Mouse (Mus musculus) CH12.LX (cell line): Measurements from ENCODE around the gene Rhobtb1. TPM values are rescaled to one million over a fixed set of nuclear protein-coding genes. Genes with fewer than 3 reads are reported as not detected.

Source experiments
- DNase-seq: peaks from one replicate; pipeline ENCODE4 v3.0.0-alpha.2; 2013; ENCODE audit errors: extremely low read depth
- H3K27ac ChIP-seq: 2 replicates; pipeline ENCODE4 v1.5.1; 2012; ENCODE audit warnings: low read depth, mild to moderate bottlenecking, control low read depth, moderate library complexity; ENCODE audit not compliant: insufficient read depth
- H3K27me3 ChIP-seq: replicated peaks from 2 replicates; pipeline ENCODE3; 2012; ENCODE audit warnings: inconsistent platforms
- H3K36me3 ChIP-seq, 2 experiments: replicated peaks in 1 of 2; 2 replicates each; pipeline versions ENCODE3 to v1.6.1; 2012; ENCODE audit warnings: inconsistent platforms in 1 of 2, low read length in 1 of 2, mild to moderate bottlenecking in 1 of 2, mixed read lengths in 1 of 2, moderate library complexity in 1 of 2; ENCODE audit not compliant: control insufficient read depth in 1 of 2, insufficient read depth in 1 of 2
- H3K4me1 ChIP-seq, 2 experiments: 2 replicates each; pipeline ENCODE4 v1.6.1; 2012; ENCODE audit warnings: inconsistent platforms in 1 of 2, moderate library complexity in 1 of 2; ENCODE audit not compliant: insufficient read depth in 2 of 2, control insufficient read depth in 1 of 2
- H3K4me2 ChIP-seq: 2 replicates; pipeline ENCODE4 v1.6.1; 2012; ENCODE audit warnings: low read depth, mild to moderate bottlenecking, control low read depth; ENCODE audit not compliant: poor library complexity, insufficient read depth, severe bottlenecking
- H3K4me3 ChIP-seq, 3 experiments: fragments of 150-350 bp in 1 of 3; sonication (generic) in 1 of 3; replicated peaks in 1 of 3; 2 replicates each; pipeline versions ENCODE3 to v1.5.1; 2011 to 2012; ENCODE audit warnings: low read depth in 2 of 3, low read length in 2 of 3, mild to moderate bottlenecking in 2 of 3, moderate library complexity in 2 of 3, control low read depth in 1 of 3, improper control_type of control experiment in 1 of 3, inconsistent platforms in 1 of 3, mixed read lengths in 1 of 3; ENCODE audit not compliant: poor library complexity in 1 of 3
- H3K79me2 ChIP-seq: replicated peaks from 2 replicates; pipeline ENCODE4 v1.6.1; 2012; ENCODE audit warnings: mild to moderate bottlenecking, moderate library complexity; ENCODE audit not compliant: control insufficient read depth, poor library complexity, insufficient read depth, severe bottlenecking; ENCODE audit errors: extremely low read depth
- H3K9ac ChIP-seq: 2 replicates; pipeline ENCODE4 v1.6.1; 2012; ENCODE audit warnings: low read depth, mild to moderate bottlenecking, control low read depth, moderate library complexity; ENCODE audit not compliant: insufficient read depth
- H3K9me3 ChIP-seq: replicated peaks from 2 replicates; pipeline ENCODE3; 2012; ENCODE audit warnings: low read length, inconsistent platforms, mixed read lengths
- BHLHE40 ChIP-seq: IDR thresholded peaks from 2 replicates; pipeline ENCODE4 v1.6.1; 2011; ENCODE audit warnings: mild to moderate bottlenecking, low read depth, low read length, improper control_type of control experiment
- CTCF ChIP-seq, 2 experiments: IDR thresholded peaks in 1 of 2; conservative IDR thresholded peaks in 1 of 2; 2 replicates each; pipeline ENCODE4 v1.5.1; 2011 to 2012; ENCODE audit warnings: low read depth in 2 of 2, low read length in 2 of 2, improper control_type of control experiment in 1 of 2, inconsistent platforms in 1 of 2, mild to moderate bottlenecking in 1 of 2, moderate library complexity in 1 of 2
- EP300 ChIP-seq: IDR thresholded peaks from 2 replicates; pipeline ENCODE4 v1.6.1; 2011; ENCODE audit warnings: low read length, improper control_type of control experiment
- IRF4 ChIP-seq: IDR thresholded peaks from 2 replicates; pipeline ENCODE4 v1.6.1; 2014; ENCODE audit warnings: low read depth, mild to moderate bottlenecking, inconsistent platforms, low read length, improper control_type of control experiment
- JUN ChIP-seq: IDR thresholded peaks from 2 replicates; pipeline ENCODE4 v1.6.1; 2011; ENCODE audit warnings: low read depth, mild to moderate bottlenecking, low read length, improper control_type of control experiment, moderate library complexity; ENCODE audit not compliant: insufficient read depth
- JUND ChIP-seq: conservative IDR thresholded peaks from 2 replicates; pipeline ENCODE4 v1.6.1; 2011; ENCODE audit warnings: low read depth, low read length, improper control_type of control experiment
- KAT2A ChIP-seq: IDR thresholded peaks from 2 replicates; pipeline ENCODE4 v1.6.1; 2012; ENCODE audit warnings: low read length, improper control_type of control experiment, inconsistent platforms; ENCODE audit not compliant: insufficient replicate concordance
- MAX ChIP-seq: IDR thresholded peaks from 2 replicates; pipeline ENCODE4 v1.6.1; 2011; ENCODE audit warnings: low read length, improper control_type of control experiment
- MEF2A ChIP-seq: IDR thresholded peaks from 2 replicates; pipeline ENCODE4 v1.6.1; 2014; ENCODE audit warnings: low read depth, mild to moderate bottlenecking, inconsistent platforms, low read length, improper control_type of control experiment, borderline replicate concordance
- MYC ChIP-seq: IDR thresholded peaks from 2 replicates; pipeline ENCODE4 v1.6.1; 2011; ENCODE audit warnings: low read depth, mild to moderate bottlenecking, improper control_type of control experiment, low read length
- POLR2A ChIP-seq: IDR thresholded peaks from 2 replicates; pipeline ENCODE4 v1.6.1; 2011; ENCODE audit warnings: low read depth, mild to moderate bottlenecking, improper control_type of control experiment, low read length
- SIN3A ChIP-seq: IDR thresholded peaks from 2 replicates; pipeline ENCODE4 v1.6.1; 2012; ENCODE audit warnings: low read length, improper control_type of control experiment, inconsistent platforms
- SMC3 ChIP-seq: IDR thresholded peaks from 2 replicates; pipeline ENCODE4 v1.6.1; 2011; ENCODE audit warnings: low read depth, low read length, improper control_type of control experiment
- TBP ChIP-seq: conservative IDR thresholded peaks from 2 replicates; pipeline ENCODE4 v1.6.1; 2011; ENCODE audit warnings: low read depth, low read length, improper control_type of control experiment
- TCF12 ChIP-seq: IDR thresholded peaks from 2 replicates; pipeline ENCODE4 v1.6.1; 2014; ENCODE audit warnings: low read depth, mild to moderate bottlenecking, inconsistent platforms, low read length, improper control_type of control experiment
- USF2 ChIP-seq: conservative IDR thresholded peaks from 2 replicates; pipeline ENCODE4 v1.6.1; 2011; ENCODE audit warnings: low read depth, low read length, improper control_type of control experiment
- ZC3H11A ChIP-seq: IDR thresholded peaks from 2 replicates; pipeline ENCODE4 v1.6.1; 2012; ENCODE audit warnings: low read depth, mild to moderate bottlenecking, inconsistent platforms, low read length, improper control_type of control experiment
- ZKSCAN1 ChIP-seq: IDR thresholded peaks from 2 replicates; pipeline ENCODE4 v1.6.1; 2012; ENCODE audit warnings: low read depth, inconsistent platforms, low read length, improper control_type of control experiment, borderline replicate concordance
- ZMIZ1 ChIP-seq: IDR thresholded peaks from 2 replicates; pipeline ENCODE4 v1.6.1; 2012; ENCODE audit warnings: low read depth, mild to moderate bottlenecking, inconsistent platforms, low read length, improper control_type of control experiment
- dilution Hi-C: fragments of 300-500 bp; cut with MboI; formaldehyde crosslinking; loops from 2 replicates; pipeline ENCODE4 v1.14.3; 2020; ENCODE audit warnings: low sequenced_read_pairs; ENCODE audit not compliant: extremely low pct_unique_long_range_greater_than_20kb, extremely low pct_ligation_motif_present
- in situ Hi-C: fragments of 300-500 bp; cut with MboI; formaldehyde crosslinking; loops from 3 replicates; pipeline ENCODE4 v1.14.3; 2019; ENCODE audit warnings: low sequenced_read_pairs, low pct_ligation_motif_present, low pct_unique_long_range_greater_than_20kb, mixed read lengths
- polyA plus RNA-seq: library from polyadenylated mRNA; unstranded; fragments of >175 nt; gene quantifications from 2 replicates; pipeline ENCODE4 v1.2.1, GENCODE M21; 2012; ENCODE audit warnings: low read depth; ENCODE audit not compliant: insufficient read length
- total RNA-seq, 2 experiments: library from RNA; depleted of rRNA; stranded (reverse); fragments of 300-350 nt in 1 of 2; fragments of >200 nt in 1 of 2; gene quantifications; 2 replicates each; pipeline ENCODE4 v1.2.3; 2012 to 2014

Rhobtb1 gene
- total and polyA plus RNA-seq, 3 experiments = 3.1 to 12.2 (median 3.4) TPM

DNA sequence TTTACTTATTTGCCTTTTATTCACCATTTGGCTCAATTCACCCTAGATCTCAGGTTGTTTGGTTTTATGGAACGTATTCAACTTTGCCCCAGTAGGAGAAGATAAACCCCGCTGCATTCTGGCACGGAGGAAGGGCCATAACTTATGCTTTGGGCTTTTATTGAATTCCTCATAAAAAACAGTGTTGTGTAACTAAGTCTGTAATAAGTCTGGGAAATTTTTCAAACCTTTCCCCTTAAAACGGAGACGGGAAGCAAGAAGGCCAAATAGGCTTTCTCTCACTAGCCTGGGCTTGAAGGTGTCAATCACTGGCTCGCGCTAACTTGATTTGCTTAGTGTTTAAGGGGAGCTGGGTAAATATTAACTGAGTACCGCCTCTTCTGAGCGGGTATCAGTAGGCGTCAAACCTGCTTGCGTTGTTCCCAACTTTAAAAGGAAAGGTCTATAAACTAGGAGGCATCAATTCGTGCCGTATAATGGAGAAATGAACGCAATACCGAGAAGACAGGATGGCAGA lies 170.3 kb downstream of the Rhobtb1 start:
- H3K9ac ChIP-seq = no peak overlapping the region
- H3K9me3 ChIP-seq = peaks cover 10% of the 10 kb centered on the region
- dilution Hi-C loops = no loop called here
- H3K27me3 ChIP-seq = no peaks in the 10 kb centered on the region
- no peak overlapping the region for H3K27ac ChIP-seq
- H3K36me3 ChIP-seq = no peaks in the 10 kb centered on the region
- no peak for DNase-seq
- no peak overlapping the region for H3K4me3 ChIP-seq
- TF ChIP-seq MAX (no peak), POLR2A (no peak), JUN (no peak), EP300 (no peak), ZKSCAN1 (no peak)
- H3K4me2 ChIP-seq = 0 out of 2 replicates have a peak overlapping the region, but pooled peaks have one; percentile 14
- peaks cover 0 to 11% of the 10 kb centered on the region in 2 experiments; a peak in 2 of 4 replicates for H3K4me1 ChIP-seq
- H3K79me2 ChIP-seq = no peaks in the 10 kb centered on the region
- in situ Hi-C loops = loop anchor here (25.0 kb wide), 3 partner anchors 309 to 534 kb away; no protein-coding TSS in a partner anchor

- Histone ChIP-seq H3K4me1 (peaks cover 0 to 5% of the 10 kb centered on the region in 2 experiments; a peak in 2 of 4 replicates), H3K9ac (no peak overlapping the region), H3K27me3 (no peaks in the 10 kb centered on the region), H3K27ac (no peak overlapping the region), H3K36me3 (peaks cover 0 to 5% of the 10 kb centered on the region in 2 experiments), H3K4me3 (no peak overlapping the region), H3K79me2 (no peaks in the 10 kb centered on the region)
- no peak for DNase-seq
- dilution Hi-C loops = no loop called here
- TF ChIP-seq SMC3 = no peak
- TF ChIP-seq ZC3H11A = no peak
- TF ChIP-seq SIN3A = no peak
- TF ChIP-seq, all 38 proteins: peak for 0
- Histone ChIP-seq H3K4me2 (no peak overlapping the region), H3K9me3 (peaks cover 8% of the 10 kb centered on the region)
- in situ Hi-C loops = loop anchor here (25.0 kb wide), 3 partner anchors 312 to 537 kb away; no protein-coding TSS in a partner anchor
These were observed 172.8 kb downstream of the Rhobtb1 start for GRCm38 (mm10) chr10:69323986-69324385.

GRCm38 (mm10) chr10:69324816-69325215 lies 173.6 kb downstream of the Rhobtb1 start:
- H3K4me2 ChIP-seq = no peak overlapping the region
- peaks cover 0 to 5% of the 10 kb centered on the region in 2 experiments for H3K36me3 ChIP-seq
- no peak overlapping the region for H3K9ac ChIP-seq
- dilution Hi-C loops = no loop called here
- no peak for DNase-seq
- H3K4me1 ChIP-seq = peaks cover 0 to 5% of the 10 kb centered on the region in 2 experiments; a peak in 2 of 4 replicates
- TF ChIP-seq ZKSCAN1 (no peak), CTCF (conservative IDR thresholded peaks at IDR 0.05 in 1 of 2, IDR thresholded peaks at IDR 0.05 in 1 of 2; ENCODE audit: low read depth in 2 of 2, low read length in 2 of 2) (no peak), IRF4 (no peak), MEF2A (no peak), TBP (no peak), USF2 (no peak), MYC (no peak), ZMIZ1 (no peak), KAT2A (no peak), TCF12 (no peak), JUND (no peak), BHLHE40 (no peak)
- H3K9me3 ChIP-seq = peaks cover 5% of the 10 kb centered on the region
- H3K79me2 ChIP-seq = no peaks in the 10 kb centered on the region
- no peak overlapping the region for H3K27ac ChIP-seq
- in situ Hi-C loops = loop anchor here (25.0 kb wide), 3 partner anchors 313 to 538 kb away; no protein-coding TSS in a partner anchor
- no peaks in the 10 kb centered on the region for H3K27me3 ChIP-seq
- H3K4me3 ChIP-seq = no peak overlapping the region
